Mouse (Mus musculus): ENCODE data around the gene Pabpc4. TPM values are rescaled to one million over a fixed set of nuclear protein-coding genes. Genes with fewer than 3 reads are reported as not detected.
"Not testable (repeated sequence)": the region's sequence is repeated elsewhere in the genome, so short reads cannot be mapped to it uniquely, and the experiment has no call there.

Gene Pabpc4
- polyA plus RNA-seq, 1 experiment from 2014 or later = 55.0 TPM

DNA sequence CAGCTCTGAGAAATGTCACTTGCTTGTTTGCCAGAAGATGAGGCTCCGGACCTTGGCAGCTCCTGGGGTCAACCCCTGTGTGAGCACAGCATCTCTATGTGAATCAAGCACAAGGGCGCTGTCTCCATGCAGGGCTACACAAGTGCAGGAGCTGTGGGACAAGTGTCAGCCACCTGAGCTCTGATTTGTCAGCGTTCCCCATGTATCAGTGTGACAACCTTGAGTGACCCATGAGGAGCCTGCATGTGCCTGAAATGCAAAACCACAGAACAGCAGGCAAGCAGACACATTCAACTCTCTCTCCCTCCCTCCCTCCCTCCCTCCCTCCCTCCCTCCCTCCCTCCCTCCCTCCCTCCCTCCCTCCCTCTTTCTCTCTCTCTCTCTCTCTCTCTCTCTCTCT lies 65.5 kb downstream of the Pabpc4 start:
- ATAC-seq (replicated peaks; ENCODE audit: extremely low read depth, insufficient read depth, low FRiP score) = no peak
- Histone ChIP-seq H3K9ac (ENCODE audit: low read length) (no peak overlapping the region), H3K9me3 (replicated peaks; ENCODE audit: control insufficient read depth, low read length) (no peaks in the 10 kb centered on the region), H3K4me1 (ENCODE audit: control insufficient read depth, insufficient read depth, low read length) (peaks cover 7% of the 10 kb centered on the region; the same call in 1 of the 2 replicates), H3K4me2 (ENCODE audit: low read depth, low read length) (no peak overlapping the region), H3K36me3 (ENCODE audit: control insufficient read depth, insufficient read depth) (no peaks in the 10 kb centered on the region), H3K4me3 (ENCODE audit: low read length) (no peak overlapping the region), H3K27me3 (ENCODE audit: control insufficient read depth, insufficient read depth, low read length) (peaks cover 7% of the 10 kb centered on the region), H3K27ac (ENCODE audit: low read length) (no peak overlapping the region)
- 38% methylated on average over 3 of the region's 3 CpGs for WGBS

- no peak overlapping the region for H3K4me3 ChIP-seq (ENCODE audit: low read length)
- no peak for ATAC-seq (replicated peaks; ENCODE audit: extremely low read depth, insufficient read depth, low FRiP score)
- no peak overlapping the region for H3K4me2 ChIP-seq (ENCODE audit: low read depth, low read length)
- peaks cover 7% of the 10 kb centered on the region; the same call in 1 of the 2 replicates for H3K4me1 ChIP-seq (ENCODE audit: control insufficient read depth, insufficient read depth, low read length)
- H3K27me3 ChIP-seq (ENCODE audit: control insufficient read depth, insufficient read depth, low read length) = no peaks in the 10 kb centered on the region
- no peak overlapping the region for H3K27ac ChIP-seq (ENCODE audit: low read length)
- H3K9ac ChIP-seq (ENCODE audit: low read length) = no peak overlapping the region
- WGBS = 61% methylated on average over 6 of the region's 6 CpGs
- no peaks in the 10 kb centered on the region for H3K36me3 ChIP-seq (ENCODE audit: control insufficient read depth, insufficient read depth)
- peaks cover 5% of the 10 kb centered on the region; the same call in 1 of the 2 replicates for H3K9me3 ChIP-seq (replicated peaks; ENCODE audit: control insufficient read depth, low read length)
These were observed 66.8 kb downstream of the Pabpc4 start for GRCm38 (mm10) chr4:123328946-123329345.

- Histone ChIP-seq H3K9me3 (replicated peaks; ENCODE audit: control insufficient read depth, low read length) (peaks cover 5% of the 10 kb centered on the region; the same call in 1 of the 2 replicates), H3K4me3 (ENCODE audit: low read length) (no peak overlapping the region), H3K36me3 (ENCODE audit: control insufficient read depth, insufficient read depth) (no peaks in the 10 kb centered on the region), H3K9ac (ENCODE audit: low read length) (no peak overlapping the region), H3K4me2 (ENCODE audit: low read depth, low read length) (no peak overlapping the region), H3K4me1 (ENCODE audit: control insufficient read depth, insufficient read depth, low read length) (no peaks in the 10 kb centered on the region), H3K27me3 (ENCODE audit: control insufficient read depth, insufficient read depth, low read length) (no peaks in the 10 kb centered on the region), H3K27ac (ENCODE audit: low read length) (no peak overlapping the region)
- no peak for ATAC-seq (replicated peaks; ENCODE audit: extremely low read depth, insufficient read depth, low FRiP score)
- 61% methylated on average over 5 of the region's 5 CpGs for WGBS
These were observed 69.2 kb downstream of the Pabpc4 start for GRCm38 (mm10) chr4:123331326-123331725.

GRCm38 (mm10) chr4:123331961-123332360 lies 69.8 kb downstream of the Pabpc4 start:
- not testable (repeated sequence) for H3K9ac ChIP-seq (ENCODE audit: low read length); ATAC-seq (replicated peaks; ENCODE audit: extremely low read depth, insufficient read depth, low FRiP score); H3K27me3 ChIP-seq (ENCODE audit: control insufficient read depth, insufficient read depth, low read length); H3K36me3 ChIP-seq (ENCODE audit: control insufficient read depth, insufficient read depth); H3K4me1 ChIP-seq (ENCODE audit: control insufficient read depth, insufficient read depth, low read length); H3K27ac ChIP-seq (ENCODE audit: low read length); H3K4me3 ChIP-seq (ENCODE audit: low read length); H3K4me2 ChIP-seq (ENCODE audit: low read depth, low read length); H3K9me3 ChIP-seq (replicated peaks; ENCODE audit: control insufficient read depth, low read length)
- WGBS = 93% methylated on average over 1 of the region's 1 CpGs

DNA sequence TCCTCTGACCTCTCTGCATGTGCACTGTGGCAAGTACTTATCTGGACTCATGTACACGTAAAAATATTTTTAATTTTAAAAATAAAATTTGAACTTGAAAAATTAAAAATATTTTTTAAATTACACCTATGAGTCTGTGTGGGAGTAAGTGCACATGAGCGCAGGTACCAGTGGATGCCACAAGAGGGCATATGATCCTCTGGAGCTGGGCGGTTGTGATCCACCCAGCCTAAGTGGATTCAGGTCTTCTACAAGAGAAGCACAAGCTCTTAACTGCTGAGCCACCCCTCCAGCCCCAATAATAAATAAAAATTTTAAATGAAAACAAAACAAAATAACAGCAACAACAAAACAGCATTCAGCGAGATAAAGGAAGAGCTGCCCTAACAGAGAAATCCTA lies 71.0 kb downstream of the Pabpc4 start:
- 91% methylated on average over 4 of the region's 4 CpGs for WGBS
- H3K27ac ChIP-seq (ENCODE audit: low read length) = no peak overlapping the region
- H3K9me3 ChIP-seq (replicated peaks; ENCODE audit: control insufficient read depth, low read length) = peaks cover 5% of the 10 kb centered on the region; the same call in 1 of the 2 replicates
- no peak overlapping the region for H3K4me2 ChIP-seq (ENCODE audit: low read depth, low read length)
- no peaks in the 10 kb centered on the region for H3K27me3 ChIP-seq (ENCODE audit: control insufficient read depth, insufficient read depth, low read length)
- H3K36me3 ChIP-seq (ENCODE audit: control insufficient read depth, insufficient read depth) = no peaks in the 10 kb centered on the region
- no peaks in the 10 kb centered on the region for H3K4me1 ChIP-seq (ENCODE audit: control insufficient read depth, insufficient read depth, low read length)
- no peak overlapping the region for H3K9ac ChIP-seq (ENCODE audit: low read length)
- no peak overlapping the region for H3K4me3 ChIP-seq (ENCODE audit: low read length)
- no peak for ATAC-seq (replicated peaks; ENCODE audit: extremely low read depth, insufficient read depth, low FRiP score)

GRCm38 (mm10) chr4:123334177-123334576 lies 72.0 kb downstream of the Pabpc4 start:
- Histone ChIP-seq H3K27ac (ENCODE audit: low read length) (no peak overlapping the region), H3K9ac (ENCODE audit: low read length) (no peak overlapping the region), H3K27me3 (ENCODE audit: control insufficient read depth, insufficient read depth, low read length) (no peaks in the 10 kb centered on the region; the same call in 1 of the 2 replicates), H3K4me2 (ENCODE audit: low read depth, low read length) (no peak overlapping the region), H3K36me3 (ENCODE audit: control insufficient read depth, insufficient read depth) (no peaks in the 10 kb centered on the region), H3K9me3 (replicated peaks; ENCODE audit: control insufficient read depth, low read length) (peaks cover 5% of the 10 kb centered on the region; the same call in 1 of the 2 replicates), H3K4me1 (ENCODE audit: control insufficient read depth, insufficient read depth, low read length) (no peaks in the 10 kb centered on the region), H3K4me3 (ENCODE audit: low read length) (no peak overlapping the region)
- WGBS = 64% methylated on average over 3 of the region's 3 CpGs
- no peak for ATAC-seq (replicated peaks; ENCODE audit: extremely low read depth, insufficient read depth, low FRiP score)

DNA sequence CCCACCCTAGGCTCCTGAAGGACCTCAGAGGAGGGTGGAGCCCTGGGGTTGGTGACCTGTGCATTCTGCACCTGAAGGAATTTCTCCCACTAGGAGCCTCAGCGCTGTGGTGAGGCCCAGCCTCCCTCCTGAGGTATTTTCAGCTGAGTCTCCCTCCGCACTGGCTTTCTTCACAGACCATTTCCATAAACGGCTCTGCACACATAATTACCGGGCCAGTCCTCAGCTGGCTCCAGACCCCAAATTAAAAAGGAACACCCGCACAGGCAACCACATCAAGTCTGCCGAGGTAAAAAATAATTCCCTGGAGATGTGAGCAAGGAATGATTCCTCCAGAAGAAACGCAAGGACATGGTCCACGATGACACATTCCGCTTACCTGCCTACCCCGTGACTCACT lies 73.1 kb downstream of the Pabpc4 start:
- WGBS = 79% methylated on average over 10 of the region's 10 CpGs
- not testable (repeated sequence) for H3K4me2 ChIP-seq (ENCODE audit: low read depth, low read length); H3K27ac ChIP-seq (ENCODE audit: low read length); H3K27me3 ChIP-seq (ENCODE audit: control insufficient read depth, insufficient read depth, low read length); H3K36me3 ChIP-seq (ENCODE audit: control insufficient read depth, insufficient read depth); ATAC-seq (replicated peaks; ENCODE audit: extremely low read depth, insufficient read depth, low FRiP score); H3K4me1 ChIP-seq (ENCODE audit: control insufficient read depth, insufficient read depth, low read length); H3K9me3 ChIP-seq (replicated peaks; ENCODE audit: control insufficient read depth, low read length); H3K9ac ChIP-seq (ENCODE audit: low read length); H3K4me3 ChIP-seq (ENCODE audit: low read length)

GRCm38 (mm10) chr4:123335796-123336585 lies 73.8 kb downstream of the Pabpc4 start:
- peaks cover 7% of the 10 kb centered on the region for H3K27me3 ChIP-seq (ENCODE audit: control insufficient read depth, insufficient read depth, low read length)
- no peak overlapping the region for H3K27ac ChIP-seq (ENCODE audit: low read length)
- no peaks in the 10 kb centered on the region for H3K4me1 ChIP-seq (ENCODE audit: control insufficient read depth, insufficient read depth, low read length)
- H3K36me3 ChIP-seq (ENCODE audit: control insufficient read depth, insufficient read depth) = no peaks in the 10 kb centered on the region
- no peak for ATAC-seq (replicated peaks; ENCODE audit: extremely low read depth, insufficient read depth, low FRiP score)
- H3K9ac ChIP-seq (ENCODE audit: low read length) = no peak overlapping the region
- H3K4me3 ChIP-seq (ENCODE audit: low read length) = no peak overlapping the region
- H3K9me3 ChIP-seq (replicated peaks; ENCODE audit: control insufficient read depth, low read length) = peaks cover 5% of the 10 kb centered on the region; the same call in 1 of the 2 replicates
- H3K4me2 ChIP-seq (ENCODE audit: low read depth, low read length) = no peak overlapping the region
- 62% methylated on average over 14 of the region's 14 CpGs for WGBS

- no peaks in the 10 kb centered on the region for H3K36me3 ChIP-seq (ENCODE audit: control insufficient read depth, insufficient read depth)
- 61% methylated on average over 4 of the region's 4 CpGs for WGBS
- no peak overlapping the region for H3K4me3 ChIP-seq (ENCODE audit: low read length)
- peaks cover 5% of the 10 kb centered on the region; the same call in 1 of the 2 replicates for H3K9me3 ChIP-seq (replicated peaks; ENCODE audit: control insufficient read depth, low read length)
- ATAC-seq (replicated peaks; ENCODE audit: extremely low read depth, insufficient read depth, low FRiP score) = no peak
- H3K9ac ChIP-seq (ENCODE audit: low read length) = no peak overlapping the region
- no peak overlapping the region for H3K4me2 ChIP-seq (ENCODE audit: low read depth, low read length)
- H3K27me3 ChIP-seq (ENCODE audit: control insufficient read depth, insufficient read depth, low read length) = peaks cover 24% of the 10 kb centered on the region
- peaks cover 8% of the 10 kb centered on the region; the same call in 1 of the 2 replicates for H3K4me1 ChIP-seq (ENCODE audit: control insufficient read depth, insufficient read depth, low read length)
- no peak overlapping the region for H3K27ac ChIP-seq (ENCODE audit: low read length)
These were observed 75.5 kb downstream of the Pabpc4 start for GRCm38 (mm10) chr4:123337693-123338092.
